Mouse (Mus musculus): Measurements from ENCODE around the gene Ube2e3.

Ube2e3 gene

DNA sequence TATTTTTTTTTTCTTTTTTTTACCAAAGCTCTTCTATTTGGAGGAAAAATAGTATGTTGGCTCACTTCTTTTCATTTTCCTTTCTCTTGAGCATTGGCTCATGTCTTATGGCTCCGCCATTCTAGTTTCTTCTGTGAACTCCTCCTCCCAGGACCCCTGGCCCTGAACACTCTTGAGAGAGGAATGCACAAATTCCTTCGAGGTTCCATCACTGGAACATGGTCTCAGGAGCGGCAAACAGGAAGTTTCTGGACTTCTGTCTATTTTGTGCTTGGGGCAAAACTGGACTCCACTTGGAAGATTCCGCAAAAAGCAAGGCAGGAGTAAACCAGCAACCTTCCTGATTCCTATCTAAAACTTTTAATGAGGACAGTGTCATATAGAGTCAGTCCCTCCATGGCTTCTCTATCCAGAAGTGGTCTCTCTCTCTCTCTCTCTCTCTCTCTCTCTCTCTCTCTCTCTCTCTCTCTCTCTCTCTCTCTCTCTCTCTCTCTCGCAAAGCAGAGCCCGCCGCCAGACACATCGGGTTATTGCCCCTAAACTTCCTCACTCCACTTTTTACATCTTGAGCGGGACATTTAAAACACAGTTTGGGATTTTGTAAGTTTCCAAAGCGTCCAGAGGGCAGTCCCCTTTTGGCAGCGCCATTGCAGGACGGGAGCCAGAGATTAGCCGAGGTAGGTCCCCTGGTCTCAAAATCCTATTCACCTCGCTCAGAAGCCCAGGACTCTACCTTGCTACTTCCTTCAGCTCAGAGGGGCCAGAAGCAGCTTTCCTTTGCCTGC is at the start of gene Ube2e3:
TSS of gene Ube2e3 (plus strand) at position 399 of the 785 bp plus-strand sequence.
- DNase-seq (ENCODE audit: low read depth) = no peak

DNA sequence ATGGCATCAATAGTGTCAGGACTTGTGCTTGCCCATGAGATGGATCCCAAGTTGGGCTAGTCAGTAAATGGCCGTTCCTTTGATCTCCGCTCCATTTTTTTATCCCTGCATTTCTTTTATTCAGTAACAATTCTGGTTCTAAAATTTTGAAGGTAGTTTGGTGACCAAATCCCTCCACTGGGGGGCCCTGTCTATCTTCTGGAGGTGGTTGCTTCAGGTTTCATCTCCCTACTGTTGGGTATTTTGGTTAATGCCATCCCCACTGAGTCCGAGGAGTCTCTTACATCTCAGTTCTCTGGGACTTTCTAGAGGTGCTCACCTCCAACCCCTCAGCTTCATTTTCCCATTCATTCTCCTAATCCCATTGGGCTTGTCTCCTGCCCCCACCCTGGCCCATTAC is 38.0 kb upstream of the Ube2e3 start:
- no peak for DNase-seq (ENCODE audit: low read depth)

DNA sequence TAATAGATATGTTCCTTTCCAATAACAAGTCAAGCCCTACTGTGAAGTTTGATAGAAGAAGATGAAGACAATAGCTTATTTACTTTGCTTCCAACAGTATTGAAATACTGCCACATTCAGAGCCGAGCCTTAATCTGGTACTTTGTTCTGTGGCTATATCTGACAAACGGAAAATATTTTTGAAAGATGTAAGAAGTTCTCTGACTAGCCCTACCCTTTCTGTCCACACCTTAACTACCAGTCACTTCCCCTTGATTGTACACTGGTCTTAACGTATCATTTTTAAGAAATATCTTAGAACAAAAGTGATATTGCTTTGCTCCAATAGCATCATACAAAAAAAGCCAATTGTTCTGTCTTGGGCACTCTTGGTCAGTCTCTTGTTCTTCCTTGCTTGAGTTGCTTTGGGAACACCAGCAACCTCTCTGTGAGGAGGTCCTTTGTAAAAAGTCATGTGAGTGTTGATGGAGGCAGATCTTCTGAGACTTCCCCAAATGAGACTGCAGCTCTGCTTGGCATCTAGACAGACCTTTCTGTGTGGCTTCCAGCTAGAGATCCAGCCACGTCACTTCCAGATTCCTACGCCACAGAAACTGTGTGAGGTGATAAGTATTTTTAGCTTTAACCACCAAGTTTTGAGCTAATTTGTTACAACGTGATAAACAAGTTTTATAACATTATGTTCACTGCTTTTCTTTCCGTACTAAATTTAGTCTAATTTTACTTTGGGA is 26.3 kb upstream of the Ube2e3 start:
- no peak for DNase-seq (ENCODE audit: low read depth)

DNA sequence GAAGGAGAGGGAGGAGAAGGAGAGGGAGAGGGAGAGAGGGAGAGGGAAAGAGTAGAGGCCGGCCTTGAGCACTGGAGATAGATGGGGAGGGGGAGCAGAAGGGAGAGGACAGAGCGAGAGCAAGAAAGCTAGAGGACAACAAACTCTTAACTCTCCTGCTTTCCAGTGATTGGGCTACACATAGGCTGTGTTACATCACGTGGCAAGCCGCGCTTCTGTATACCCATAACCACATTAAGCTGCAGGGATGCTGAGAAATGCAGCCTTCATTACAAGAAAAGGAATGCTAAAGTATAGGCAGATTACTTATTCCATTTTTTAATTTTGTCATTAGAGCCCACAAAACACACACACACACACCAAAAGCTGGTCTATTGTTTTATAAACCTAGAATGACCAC is 23.6 kb upstream of the Ube2e3 start:
- no peak for DNase-seq (ENCODE audit: low read depth)

DNA sequence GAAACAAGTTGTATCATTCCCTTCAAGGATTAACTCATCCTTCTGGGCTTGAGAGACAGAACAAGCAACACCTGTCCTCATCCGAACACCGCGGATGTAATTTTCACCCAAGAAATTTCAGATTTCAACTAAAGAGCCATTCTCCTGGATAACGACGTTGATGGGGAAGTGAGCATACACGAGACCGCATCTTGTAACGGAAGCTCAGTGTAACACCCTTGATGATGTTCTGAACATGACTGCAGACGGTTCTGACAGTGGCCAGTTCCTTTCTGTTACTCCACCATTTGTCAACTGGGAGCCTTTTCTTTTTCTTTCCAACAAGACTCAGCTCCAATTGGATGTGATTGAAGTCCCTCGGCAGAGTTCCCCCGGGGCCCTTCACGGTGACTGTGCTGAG is 22.6 kb upstream of the Ube2e3 start:
- DNase-seq (ENCODE audit: low read depth) = no peak

DNA sequence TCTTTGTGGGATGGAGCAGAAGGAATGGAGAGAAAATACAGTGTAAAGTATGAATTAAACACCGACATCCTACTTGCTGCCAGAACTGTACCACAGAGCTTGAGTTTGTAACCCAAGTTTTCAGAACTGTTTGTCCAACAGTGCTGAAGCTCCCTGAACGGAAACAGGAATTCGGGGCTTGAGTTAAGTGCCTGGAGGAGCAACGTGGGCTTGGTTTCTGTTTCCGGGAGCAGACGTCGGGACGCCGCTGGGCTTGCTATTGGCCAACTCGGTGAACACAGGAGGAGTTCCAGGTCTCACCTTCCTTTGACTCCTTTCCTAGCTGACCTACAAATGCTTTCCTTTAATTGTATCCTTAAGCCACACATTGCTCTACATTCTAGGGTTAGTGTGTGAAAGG is 22.2 kb upstream of the Ube2e3 start:
- DNase-seq (ENCODE audit: low read depth) = no peak

DNA sequence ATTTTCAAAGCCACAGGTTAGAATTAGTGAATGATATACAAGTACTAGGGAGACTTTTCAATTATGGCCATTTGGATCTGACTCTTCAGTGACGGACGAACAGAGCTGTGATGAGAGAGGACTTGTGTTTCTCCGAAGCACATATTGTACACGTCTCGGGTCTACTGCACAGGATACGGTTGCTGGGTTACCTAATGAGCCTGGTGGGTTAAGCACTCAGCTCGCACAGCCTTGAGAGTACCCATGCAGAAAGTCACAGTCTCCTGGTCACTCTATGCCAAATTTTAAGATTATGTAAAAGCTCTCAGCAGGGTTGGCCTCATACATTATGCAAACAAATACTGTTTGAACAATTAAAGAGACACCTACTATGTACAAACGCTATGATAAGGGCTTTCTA is 13.6 kb upstream of the Ube2e3 start:
- no peak for DNase-seq (ENCODE audit: low read depth)

DNA sequence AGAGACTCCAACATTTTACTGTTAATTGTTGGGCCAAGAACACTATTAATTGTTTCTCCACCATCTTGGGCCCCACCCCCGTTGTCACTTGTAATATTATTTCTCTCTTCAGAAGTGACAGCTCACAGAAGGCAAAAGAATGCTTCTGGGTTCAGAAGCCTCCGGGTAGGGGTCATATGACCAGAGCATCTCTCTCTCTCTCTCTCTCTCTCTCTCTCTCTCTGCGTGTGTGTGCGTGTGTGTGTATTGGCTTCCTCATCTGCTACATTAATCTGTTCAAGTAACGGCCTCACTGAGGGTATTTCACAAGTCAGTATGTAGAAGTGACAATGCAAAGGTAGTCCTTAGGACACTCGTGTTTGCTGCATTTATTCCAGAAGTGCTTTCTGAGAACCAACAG is 9.3 kb upstream of the Ube2e3 start:
- DNase-seq (ENCODE audit: low read depth) = no peak

DNA sequence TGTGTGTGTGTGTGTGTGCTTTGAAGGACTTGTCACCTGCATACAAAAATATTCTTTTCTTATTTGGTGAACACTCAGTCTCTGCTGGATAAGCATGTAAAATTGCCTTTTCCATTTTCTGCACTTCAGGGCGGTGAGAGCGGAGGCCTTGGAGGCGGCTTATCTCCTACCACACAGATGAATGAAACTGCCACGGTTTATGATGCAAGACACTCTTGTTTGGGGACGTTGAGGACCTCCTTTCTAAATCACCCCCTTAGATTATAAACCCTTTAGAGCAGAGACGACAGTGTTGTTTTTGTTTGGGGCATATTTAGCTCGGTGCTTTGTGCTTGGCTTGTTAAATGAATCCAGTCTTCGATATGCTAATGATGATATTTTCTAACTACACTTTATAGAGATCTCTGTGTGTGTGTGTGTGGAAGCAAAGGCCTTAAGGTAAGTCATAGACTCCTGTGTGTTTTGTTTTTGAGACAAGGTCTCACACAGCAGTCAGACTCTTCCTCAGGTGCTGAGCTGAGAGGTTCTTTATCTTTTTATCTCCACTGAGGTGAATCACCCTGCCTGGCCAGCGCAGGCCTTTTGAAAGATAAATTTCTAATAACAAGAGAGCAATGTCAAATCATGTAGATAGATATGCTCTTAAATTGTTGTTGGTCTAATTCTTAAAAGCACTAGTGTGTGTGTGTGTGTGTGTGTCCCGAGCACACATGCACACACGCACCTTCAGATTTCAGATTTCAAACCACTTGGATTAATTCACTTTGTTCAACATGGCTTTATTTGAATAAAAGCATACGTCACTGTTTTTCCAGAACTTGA is 8.4 kb upstream of the Ube2e3 start:
- DNase-seq (ENCODE audit: low read depth) = no peak

DNA sequence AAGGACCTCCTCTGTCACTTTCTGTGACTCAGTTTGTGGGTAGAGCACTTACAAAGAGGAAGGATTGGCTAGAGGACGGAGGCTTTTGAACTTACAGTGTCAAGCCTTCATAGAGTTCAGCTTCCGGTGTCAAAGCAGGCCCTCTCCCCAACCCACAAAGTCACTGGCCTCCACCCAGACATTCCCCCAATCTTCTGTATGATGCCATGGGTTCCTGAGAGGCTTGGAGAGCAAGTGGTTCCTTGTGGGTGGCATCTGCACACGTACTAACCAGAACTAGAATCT is 7.9 kb upstream of the Ube2e3 start:
- peak; percentile 60 for DNase-seq (ENCODE audit: low read depth)

DNA sequence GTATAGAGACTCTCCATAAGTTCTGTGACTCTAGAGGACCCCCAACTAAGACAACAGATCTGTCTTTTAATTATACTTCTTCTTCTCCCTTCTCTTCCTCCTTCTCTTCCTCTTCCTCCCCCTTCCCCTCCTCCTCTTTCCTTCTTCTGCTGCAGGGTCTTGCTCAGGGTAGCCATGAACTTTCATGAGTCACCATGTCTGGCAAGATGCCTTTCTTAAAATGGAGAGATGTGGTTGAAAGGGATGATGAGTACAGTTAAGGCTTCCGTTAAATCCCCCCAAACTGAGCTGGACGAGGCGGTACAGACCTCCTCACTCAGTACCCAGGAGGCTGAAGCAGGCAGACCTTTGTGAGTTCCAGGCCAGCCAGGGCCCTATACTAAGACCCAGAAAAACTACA is 3.8 kb upstream of the Ube2e3 start:
- no peak for DNase-seq (ENCODE audit: low read depth)

DNA sequence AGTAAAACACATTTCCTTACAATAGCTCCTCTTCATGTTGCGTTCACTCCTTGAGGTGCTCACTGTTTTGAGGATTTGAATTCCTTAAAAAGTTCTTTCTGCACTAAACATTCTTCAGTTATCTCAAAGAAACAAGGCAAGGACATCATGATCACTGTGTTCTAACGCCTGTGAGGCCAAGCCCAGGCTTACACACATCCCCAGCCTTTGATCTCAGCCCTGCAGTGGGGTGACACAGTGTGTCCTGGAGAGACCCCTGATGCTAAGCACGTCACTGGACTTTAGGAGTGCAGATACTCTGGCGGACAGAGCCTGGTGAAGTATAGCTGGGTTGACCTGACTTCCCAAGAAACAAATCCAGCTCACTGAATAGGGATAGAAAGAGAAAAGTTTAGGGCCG is 3.1 kb upstream of the Ube2e3 start:
- DNase-seq (ENCODE audit: low read depth) = no peak

DNA sequence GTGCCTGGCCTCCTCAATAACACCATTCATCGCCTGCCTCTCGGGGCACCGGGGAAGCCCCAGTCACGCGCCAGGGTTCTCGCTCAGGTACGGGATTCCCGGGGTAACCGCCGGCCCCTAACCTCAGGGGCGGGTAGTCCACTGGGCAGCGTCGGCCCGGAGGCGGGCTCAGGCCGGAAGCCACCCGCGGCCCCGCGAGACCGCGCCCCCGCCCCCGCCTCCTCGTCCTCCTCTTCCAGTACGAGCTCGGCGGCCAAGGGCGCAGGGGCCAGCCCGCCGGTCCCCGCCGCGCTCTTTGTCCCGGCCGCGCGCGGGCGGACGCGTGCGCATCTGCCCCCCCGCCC is 559 bp downstream of the Ube2e3 start:
- peak; percentile 91 for DNase-seq (ENCODE audit: low read depth)

DNA sequence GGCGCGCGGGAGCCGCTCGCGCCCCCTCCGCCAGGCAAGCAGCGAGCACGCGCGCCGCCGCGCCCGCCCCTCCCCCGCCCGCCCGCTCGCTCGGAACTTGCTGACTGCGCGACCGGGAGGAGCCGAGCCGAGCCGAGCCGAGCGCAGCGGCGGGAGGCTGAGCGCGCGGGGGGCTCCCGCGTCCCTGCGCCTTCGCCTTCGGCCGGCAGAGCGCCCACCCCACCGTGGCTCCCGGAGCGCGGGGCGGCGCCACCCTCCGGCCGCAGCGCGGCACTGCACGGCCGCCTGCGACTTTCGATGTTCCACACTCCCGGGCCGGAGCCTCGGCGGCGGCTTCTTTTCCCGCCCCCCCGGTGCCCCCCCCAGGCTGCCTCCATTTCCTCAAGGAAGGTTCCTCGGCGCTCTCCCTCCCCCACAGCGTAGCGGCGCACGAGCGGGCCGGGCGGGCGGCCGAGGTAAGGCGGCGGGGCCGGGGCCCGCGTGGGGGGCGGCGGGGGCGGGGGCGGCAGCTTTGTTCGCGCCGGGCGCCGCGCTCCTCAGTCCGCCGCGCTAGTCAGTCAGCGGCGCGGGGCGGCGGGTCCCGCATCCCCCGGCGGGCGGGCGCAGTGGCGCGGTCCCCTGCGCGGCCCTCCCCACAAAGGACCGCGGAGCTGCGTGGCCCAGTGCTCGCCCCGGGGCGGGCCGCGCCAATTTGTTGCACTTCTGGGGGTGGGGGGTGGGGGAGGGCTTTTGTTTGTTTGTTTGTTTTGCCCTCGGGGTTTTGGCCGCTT is 1.2 kb downstream of the Ube2e3 start:
- peak; percentile 84 for DNase-seq (ENCODE audit: low read depth)

DNA sequence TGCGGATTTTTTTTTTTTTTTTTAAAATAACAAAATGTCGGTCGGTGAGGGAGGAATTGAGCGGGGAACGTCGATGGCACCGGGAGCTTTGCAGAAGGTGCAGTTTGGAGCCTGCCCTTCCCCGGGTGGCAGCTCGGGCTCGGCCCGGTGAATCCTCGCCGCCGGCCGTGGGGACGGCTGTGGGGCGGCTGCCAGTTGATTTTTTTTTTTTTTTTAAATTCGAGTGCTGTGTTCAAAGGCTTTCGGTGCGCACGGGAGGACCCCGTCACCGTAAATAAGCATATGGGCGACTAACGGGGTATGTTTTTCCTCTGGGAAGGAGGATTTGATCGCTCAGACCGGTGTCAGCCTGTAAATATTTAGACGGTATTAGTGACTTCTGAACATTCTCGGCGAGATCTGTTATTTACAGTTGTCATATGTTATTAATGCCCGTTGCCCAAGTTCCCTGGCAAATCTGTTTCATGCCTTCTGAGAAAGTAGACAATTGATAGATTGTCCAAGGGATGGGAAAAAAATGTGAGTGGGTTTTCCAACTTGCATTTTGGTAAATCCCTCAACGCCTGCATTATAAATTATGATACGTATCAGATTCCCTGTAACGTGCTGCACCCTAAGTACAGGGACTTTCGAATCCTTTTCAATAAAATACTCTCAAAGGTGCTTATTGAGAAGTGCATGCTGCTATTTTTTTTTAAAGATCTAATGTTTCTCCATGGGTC is 2.0 kb downstream of the Ube2e3 start:
- DNase-seq (ENCODE audit: low read depth) = peak; percentile 53

DNA sequence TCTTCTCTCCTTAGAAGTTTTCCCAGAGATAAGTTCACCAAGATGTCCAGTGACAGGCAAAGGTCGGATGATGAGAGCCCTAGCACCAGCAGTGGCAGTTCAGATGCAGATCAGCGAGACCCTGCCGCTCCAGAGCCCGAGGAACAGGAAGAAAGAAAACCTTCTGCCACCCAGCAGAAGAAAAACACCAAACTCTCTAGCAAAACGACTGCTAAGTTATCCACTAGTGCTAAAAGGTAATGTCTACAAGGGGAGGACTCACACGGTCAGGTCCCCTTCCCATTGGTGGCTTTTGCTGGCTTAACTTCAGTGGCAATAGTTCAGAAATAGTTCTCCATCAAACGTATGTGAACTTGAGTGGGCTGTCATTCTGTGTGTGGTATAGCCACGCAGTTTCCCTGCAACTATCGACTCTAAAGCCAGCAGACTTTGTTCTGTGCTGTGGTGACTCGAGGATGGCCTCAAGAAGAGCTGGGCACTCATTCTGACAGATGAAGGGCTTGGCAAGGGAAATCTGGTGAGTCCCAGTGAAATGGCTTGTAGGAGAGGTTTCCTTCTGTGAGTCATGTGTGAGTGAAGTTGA is 2.6 kb downstream of the Ube2e3 start:
- peak; percentile 51 for DNase-seq (ENCODE audit: low read depth)

DNA sequence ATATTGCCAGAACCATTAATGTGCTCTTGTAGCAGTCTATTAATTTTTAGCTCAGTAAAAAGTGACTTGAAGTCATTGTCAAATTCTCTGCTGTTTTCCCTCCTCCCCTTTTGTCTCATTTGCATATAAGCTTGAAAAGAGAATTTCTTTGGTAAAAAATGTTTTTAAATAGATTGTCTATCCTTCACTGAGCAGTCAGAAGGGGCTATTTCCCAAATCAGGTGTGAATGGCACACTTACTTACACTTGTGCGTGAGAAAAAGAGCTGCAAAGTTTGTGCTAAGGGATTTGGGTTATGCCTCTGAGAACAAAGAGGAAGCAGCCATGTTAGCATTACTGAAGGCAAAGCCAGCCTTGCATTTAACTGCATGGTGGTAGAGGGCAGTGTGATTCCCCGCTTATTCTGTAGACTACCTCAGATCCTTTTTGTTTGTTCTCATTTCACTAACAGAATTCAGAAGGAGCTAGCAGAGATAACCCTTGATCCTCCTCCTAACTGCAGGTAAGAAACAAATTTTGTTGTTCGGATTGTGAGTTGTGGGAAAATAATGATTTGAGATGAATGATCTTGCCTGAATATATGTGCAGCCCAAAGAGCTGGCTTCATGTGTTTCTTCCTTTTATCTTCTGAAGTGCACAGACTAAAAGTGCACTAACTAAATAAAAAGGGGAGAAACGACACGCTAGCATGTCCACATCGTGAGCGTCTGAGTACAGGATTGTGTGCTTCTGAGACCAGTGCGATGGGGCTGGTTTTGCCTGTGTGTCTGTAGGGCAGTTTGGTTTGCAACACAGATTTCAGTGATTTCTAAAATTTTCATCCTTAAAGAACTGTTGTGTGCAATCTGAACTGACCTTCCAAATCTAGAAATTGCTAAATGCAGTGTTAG is 4.3 kb downstream of the Ube2e3 start:
- DNase-seq (ENCODE audit: low read depth) = peak; percentile 63

DNA sequence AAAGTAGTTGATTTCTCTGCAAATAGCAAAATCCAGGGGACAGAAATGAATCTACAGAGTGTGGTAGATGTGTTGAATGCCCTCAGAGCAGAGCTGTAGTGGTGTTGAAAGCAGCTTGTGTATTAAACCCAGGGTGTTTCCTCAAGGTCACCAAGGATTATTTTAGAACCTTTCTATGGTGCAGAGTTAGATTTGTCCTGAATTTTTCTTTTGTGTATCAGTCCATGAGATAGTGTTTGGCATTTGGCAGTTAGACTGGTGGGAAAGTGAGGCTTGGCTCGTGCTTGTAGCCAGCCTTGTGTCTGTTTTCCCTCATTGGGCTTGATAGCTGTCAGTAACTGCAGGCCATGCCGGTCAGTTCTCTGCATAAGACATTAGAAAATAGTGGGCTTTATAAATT is 6.0 kb downstream of the Ube2e3 start:
- no peak for DNase-seq (ENCODE audit: low read depth)

DNA sequence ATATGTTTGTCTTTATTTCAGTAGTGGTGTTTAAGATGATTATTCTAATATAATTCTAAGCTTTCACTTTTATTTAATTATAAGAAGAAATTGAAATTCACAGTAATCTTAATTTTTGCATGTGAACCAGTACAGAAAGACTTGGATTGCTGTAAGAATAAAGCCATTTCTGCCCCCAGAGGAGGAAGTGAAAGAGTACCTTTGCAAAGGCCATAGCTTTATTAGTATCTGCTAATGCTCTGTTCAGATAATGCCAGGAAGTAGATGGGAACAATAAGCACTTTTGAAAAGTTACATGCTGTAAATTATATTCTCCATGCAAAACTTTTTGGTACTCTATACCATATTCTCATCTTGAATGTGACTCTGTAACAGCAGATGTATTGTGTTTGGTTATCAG is 8.1 kb downstream of the Ube2e3 start:
- no peak for DNase-seq (ENCODE audit: low read depth)

DNA sequence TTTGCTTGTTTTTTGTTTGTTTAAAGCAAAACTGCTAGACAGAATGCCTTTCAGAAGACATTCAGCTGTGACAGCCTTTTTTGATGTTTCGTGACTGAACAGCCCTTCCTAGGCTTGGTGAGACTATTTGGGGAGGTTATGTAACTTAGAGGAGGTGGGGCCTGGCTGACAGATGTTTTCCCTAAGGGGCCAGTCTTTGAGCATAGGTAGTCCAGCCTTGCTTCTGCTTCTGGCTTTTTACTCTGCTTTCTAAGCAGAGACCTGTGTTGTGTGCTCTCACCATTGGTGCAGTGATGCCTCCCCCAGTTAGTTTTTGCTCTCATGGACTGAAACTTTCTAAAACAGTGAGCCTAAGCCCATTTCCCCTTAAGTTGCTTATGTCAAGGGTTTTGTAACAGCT is 14.1 kb downstream of the Ube2e3 start:
- DNase-seq (ENCODE audit: low read depth) = no peak
